Mouse (Mus musculus) frontal cortex, postnatal 25 days (tissue): Measurements from ENCODE around the gene Slc2a1.
A peak's percentile ranks its signal among the peaks of the same experiment; 100 is the strongest.

Experiments used
- DNase-seq, 2 experiments: peaks; one replicate each; pipeline ENCODE4 v3.0.0; 2022; ENCODE audit warnings: low spot score in 2 of 2

Gene Slc2a1

DNA sequence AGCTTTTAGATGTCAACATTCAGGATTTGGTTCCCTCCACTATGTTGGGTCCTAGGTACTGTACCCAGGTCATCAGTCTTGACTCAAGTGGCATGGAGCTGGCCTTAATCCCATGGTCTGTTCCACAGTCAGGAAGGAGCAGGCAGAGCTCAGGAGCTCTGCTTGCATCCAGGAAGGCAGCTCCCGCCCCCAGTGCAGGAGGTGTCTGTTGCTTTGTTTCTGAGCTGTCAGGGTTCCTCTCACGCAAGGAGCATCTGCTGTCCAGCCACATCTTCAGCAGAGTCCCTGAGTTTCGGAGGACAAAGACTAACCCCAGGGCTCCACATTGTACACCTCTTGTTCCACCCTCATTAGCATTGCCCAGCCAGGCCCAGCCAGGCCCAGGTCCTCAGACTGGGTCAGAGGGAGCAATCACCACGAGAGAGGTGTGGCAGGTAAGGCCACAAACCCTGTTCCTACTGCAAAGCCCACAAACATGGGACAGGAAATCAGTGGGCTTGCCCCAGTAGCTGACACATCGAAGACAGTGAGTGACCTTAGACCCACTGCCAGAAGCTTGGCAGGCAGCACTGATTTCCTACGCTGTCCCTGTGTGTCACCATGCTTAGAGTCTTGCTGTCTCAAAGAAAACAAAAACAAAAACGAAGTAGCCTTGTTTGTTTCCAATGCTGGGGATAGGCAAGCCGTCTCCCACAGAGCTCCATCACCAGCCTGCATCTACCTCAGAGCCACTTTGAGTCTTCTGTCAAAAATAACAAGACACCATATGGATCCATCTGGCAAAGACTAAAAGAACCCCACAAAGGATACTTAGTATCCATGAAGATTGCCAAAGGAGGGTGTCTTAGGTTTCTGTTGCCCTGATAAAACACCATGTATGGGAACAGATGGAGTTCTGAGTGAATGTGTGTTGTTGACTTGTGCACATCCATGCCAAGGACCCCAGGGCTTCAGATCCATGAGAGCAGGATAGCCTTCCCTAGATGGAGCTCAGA is 10.0 kb upstream of the Slc2a1 start:
- DNase-seq, result no peak

DNA sequence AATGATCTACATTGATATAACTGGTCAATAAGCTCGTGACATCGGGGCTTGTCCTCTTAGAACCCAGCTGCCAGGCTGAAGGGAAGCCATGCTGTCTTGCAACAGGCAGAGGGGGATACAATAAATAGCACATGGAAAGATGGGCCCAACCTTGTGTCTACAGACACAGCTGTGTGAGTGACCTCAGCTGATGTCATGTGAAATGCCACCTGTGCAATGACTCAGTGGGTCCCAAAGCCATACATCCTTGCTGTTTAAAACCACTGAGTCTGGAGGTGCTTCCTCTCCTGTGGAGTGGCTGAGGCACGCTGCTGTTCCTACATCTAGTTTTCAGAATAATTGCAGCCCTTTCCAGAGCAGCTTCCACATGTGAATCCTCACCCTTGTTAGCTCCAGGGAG is 7.1 kb upstream of the Slc2a1 start:
- no peak for DNase-seq

DNA sequence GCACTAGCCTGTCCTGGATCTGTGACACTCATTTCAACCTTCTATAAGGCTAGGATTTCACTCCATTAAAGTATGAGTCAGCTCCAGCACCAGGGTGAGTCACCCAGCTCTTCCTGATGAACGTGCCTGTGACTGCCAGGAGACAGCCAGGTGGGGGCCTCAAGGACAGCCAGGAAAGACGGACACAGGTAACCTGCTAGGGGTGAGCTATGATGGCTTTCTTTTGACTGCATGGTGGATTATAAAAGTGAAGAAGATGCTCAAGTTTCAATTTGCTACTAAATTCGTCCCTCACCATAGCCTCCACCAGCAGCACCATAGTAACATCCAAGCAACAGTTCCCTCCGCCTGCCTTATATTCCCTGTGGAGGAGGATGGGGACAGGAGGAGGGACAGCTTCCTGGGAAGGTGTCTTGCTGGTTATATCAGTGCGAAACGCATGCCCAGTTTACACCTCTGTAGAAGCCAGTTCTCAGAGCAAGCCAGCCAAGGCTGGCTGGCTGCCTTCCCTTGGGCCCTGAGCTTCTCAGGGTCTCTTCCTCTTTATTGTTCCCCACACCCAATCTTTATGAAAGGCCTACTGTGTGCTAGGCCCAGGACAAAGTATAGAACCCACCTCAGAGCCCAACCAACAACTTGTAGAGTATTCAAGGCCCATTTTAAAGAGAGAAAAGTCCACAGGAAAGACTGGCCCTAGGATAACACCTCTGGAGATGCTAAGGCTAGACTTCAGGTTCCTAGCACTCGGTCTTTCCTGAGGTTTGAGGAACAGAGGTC is 6.0 kb upstream of the Slc2a1 start:
- DNase-seq, result no peak

DNA sequence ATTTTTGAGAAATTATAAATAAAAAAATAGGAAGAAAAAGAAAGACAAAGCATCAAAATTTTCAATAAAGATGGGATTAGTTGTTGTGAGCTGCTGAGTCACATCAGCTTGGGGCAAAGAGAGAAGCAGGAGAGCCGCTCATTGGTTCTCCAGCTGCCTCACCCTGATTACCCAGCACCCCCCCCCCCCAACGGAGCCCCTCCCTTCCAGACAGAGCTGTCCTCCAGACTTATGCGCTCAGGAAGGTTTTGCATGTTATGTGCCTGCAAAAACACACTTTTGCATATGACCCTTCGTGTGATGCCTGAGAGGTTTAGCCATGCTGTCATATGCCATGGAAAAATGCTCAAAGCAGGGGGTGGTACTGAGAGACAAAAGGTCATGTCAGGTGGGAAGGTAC is 3.7 kb upstream of the Slc2a1 start:
- DNase-seq, result no peak

DNA sequence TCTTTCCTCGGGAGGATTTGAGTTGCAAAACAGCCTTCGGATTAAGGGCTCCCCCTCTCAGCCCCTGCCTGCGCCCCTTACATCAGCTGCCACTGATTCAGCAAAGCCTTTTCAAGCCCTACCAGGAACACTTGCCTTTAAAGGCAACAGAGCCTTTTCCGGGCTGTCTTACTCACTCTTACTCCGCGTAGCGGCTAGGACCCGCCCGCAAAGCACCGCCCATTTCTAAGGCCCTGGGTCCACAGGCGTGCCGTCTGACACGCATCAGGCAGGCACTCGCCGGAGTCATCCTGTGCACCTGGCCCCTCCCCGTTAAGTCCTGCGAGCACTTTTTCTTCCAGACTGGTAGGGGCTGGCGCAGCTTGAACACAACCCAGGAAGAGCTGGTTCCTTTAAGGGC is 2.8 kb upstream of the Slc2a1 start:
- peak; percentile 33 to 56 for DNase-seq

DNA sequence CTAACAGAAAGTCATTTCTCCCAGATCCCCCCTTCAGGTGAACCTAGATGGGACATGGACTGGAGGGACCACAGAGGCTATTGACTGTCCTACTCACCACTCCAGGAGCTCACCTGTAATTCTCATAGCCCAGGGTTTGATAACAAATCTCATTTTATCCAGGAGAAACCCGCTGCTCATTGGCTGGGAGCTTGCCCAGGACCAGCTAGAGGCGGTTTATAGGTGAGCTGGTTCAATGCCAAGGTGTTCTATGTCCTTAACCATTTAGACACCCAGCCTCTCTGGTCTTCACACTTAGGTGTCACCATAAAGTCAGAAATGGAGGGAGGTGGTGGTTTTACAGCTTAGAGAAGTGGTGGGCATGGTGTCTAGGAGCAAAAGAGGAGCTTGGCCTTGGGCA is 644 bp upstream of the Slc2a1 start:
- no peak for DNase-seq

DNA sequence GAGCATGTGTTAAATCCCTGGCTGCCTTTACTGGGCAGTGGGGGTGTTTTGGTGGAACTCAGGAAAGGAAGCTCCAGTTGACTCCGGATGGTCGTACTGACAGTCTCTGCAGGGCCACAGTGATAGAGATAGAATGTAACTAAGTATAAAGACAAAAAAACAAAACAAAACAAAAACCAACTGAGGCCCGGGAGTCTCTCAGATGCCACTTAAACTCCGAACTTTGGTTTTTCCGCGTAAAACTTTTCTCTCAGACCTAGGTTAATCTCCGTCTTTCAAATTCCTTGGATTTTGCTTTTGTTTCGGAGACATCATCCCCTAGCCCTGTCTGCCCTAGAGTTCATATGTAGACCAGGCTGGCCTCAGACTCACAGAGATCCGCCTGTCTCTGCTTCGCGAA is 1.1 kb downstream of the Slc2a1 start:
- DNase-seq, result no peak

DNA sequence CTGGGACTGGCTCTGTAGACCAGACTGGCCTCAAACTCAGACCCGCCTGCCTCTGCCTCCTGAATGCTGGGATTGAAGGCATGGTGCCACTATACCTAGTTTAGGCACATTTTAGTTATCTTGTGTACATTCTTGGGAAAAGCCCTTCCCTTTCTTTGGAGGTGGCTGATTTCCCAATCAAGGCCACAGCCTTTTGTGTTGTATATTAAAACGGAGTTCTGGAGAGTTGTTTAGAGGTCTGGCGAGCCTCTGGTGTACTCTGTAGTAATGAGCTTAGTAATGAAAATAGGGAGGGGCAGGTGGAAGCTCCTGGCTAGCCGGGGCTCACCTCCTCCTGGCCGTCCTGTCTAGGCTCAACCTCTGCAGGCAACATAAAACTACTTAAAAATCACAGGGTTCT is 2.0 kb downstream of the Slc2a1 start:
- DNase-seq, result no peak

DNA sequence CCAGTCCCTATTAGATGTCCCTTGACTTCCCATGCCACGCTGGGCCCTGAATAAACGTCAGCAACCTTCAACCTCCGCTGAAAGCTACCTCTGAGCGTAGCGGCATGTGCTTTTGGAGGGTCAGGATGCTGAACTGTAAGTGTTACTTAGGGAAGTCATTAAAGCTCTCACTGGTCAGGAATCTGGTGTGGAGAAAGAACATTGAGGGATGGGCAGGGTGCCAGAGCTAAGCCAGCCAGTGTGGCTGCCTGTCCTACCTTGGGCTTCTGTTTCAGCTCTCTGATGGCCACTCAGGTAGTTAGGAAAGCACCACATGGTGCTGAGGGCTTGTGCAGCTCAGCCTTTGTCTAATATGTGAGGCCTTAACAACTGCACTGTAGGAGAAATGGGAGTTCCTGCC is 2.9 kb downstream of the Slc2a1 start:
- no peak for DNase-seq

DNA sequence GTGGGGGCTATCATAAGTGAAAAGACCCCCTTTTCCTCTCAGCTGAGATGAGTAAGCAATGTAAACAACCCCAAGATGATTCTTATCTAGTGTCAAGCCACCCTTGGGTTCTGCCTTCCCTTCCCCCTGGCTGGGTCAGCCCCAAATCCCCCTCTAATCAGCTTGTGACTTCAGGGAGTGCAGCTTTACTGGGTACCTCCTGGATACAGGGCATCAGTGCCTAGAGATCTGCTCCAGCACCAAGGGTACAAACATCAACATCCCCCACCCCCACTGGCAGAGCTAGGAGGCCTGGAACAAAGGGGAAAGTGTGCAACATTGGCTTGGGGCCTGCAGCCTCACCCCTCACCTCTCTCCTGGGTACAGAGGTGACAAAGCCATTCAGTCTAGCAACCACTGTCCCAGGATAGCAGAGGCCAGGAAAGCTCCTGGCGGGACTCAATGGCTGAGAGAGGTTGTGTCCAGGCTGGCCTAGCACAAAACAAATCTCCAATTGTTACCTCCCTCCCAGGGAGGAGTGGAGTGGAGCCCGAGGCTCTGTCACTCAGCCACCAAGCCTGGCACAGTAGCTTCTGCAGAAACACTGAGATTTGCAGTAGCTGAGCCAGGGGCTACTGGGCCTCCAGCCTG is 3.9 kb downstream of the Slc2a1 start:
- no peak for DNase-seq

DNA sequence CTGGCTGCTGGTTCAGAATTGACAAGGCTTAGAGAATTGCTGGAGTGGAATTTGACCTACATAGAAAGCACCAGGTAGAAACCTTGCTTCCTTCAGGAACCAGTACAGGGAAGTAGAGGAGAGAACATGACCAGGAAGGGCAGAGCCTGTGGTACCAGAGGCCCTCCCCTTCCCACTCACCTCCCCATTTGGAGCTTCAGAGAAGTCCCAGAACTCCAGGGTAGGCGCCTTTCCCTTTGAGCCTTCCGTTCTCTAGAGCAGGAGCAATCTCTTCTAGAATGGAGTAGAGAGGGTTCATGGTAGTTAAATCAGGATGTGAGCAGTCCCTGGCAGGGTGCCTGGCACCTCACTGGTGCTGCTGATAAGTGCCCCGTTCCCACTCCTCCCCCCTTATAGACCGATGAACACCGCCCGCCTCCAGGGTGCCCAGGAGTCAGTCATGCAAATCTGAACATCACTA is 7.1 kb downstream of the Slc2a1 start:
- no peak for DNase-seq

DNA sequence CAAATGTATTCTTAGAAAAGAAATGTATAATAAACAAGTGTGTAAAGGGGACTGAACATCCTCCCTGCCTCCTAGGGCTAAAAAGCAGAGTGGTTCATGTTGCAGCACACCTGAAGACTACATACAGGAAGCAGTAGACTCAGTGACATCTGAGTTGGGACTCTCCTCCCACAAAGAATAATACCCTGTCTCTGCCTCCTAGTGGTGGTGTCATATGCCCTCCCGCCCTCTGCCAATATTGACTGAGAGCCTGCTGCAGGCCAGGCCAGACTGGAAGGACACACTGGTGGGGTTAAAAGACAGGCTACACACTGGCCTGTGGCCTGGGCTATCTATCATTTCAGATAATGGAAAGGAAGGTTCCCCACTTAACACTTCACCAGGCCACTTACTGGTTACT is 7.8 kb downstream of the Slc2a1 start:
- no peak for DNase-seq

DNA sequence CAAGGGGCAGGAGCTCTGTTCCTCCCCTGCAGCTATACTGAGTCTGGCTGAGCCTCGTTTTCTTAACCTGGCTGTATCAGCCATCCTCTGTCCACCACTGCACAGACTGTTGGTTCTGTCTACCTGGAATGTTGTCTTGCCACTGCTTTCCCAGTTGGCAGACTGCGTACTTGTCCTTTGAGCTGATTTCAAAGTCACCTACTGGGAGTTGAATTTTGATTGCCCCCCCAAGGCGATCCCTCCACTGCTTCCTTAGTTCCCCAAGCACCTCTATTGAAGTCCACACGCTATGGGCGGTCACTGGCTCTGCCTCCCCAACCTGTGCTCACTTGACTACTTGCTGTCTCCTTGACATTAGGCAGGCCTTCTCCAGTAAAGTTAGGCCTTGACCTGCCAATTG is 9.1 kb downstream of the Slc2a1 start:
- no peak for DNase-seq

DNA sequence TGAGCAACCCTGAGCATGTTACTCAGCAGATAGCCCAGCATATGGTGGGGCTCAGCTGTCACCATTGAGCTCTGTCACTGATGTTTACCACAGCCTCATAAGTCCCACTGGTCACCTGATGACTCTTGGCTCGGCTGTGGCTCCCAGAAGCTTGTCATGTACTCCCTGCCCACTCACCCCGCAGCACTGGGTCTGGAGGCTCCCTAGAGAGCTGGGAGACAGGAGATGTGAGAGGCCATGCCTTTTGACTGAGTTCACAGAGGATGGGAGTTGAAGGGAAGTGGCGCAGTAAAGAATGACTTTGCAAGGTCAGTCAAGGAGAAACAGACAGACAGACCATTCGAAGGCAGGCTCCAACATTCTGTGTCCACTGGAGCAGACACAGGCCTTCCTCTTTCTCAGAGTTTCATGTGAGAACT is 10.2 kb downstream of the Slc2a1 start:
- DNase-seq, result no peak

DNA sequence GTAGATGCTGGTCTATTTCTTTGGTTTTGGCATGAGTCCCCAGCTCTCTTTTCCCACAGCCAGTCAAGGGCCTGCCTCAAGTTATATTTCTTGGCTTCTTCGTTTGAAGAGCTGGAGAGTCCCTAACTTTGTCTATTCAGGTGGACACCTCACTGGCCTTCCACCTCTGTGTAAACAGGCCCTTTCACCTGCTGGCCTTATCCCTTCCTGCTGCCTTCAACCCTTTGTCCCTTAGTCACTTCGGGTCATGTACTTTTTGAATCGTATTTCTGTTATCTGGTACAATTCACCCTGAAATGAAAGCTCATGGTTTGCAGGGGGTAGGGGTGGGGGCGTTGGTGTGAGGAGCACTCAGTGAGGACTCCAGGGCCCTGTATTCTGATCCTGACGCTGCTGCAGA is 10.8 kb downstream of the Slc2a1 start:
- DNase-seq, result no peak

DNA sequence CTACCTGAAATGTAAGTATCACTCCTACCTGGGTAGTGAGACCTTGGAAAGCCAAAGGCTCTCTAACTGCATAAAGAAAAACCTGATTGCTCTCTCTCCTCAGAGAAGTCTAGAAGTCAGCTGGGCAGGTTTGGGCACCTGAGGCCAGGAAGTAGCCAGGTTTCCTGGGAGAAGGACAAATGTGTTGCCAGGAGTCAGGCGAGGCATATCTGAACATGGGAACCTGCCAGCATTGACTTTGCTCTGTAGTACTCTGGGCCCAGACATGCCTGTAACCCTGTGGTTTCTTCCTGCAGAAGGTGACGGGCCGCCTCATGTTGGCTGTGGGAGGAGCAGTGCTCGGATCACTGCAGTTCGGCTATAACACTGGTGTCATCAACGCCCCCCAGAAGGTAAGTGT is 11.6 kb downstream of the Slc2a1 start:
- no peak for DNase-seq

DNA sequence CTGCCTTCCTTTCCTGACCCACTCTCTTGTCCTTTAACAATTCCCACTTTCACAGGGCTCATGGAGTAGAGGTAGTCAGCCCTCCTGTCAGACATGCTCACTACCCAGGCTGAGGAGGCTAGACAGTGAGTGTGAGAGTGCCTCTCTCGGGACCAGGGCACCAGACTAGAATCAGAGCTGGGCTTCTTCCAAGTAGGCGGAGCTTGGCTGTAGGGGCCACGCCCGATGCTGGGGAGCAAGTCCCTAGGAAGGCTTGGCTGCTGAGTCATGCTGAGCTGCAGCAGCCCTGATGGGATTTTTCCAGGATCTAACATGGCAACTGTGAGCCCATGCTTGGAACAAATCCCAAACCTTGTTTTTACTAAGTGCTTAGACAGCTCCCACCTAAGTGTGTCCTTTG is 12.7 kb downstream of the Slc2a1 start:
- peak in 1 of 2 experiments; percentile 41 for DNase-seq

DNA sequence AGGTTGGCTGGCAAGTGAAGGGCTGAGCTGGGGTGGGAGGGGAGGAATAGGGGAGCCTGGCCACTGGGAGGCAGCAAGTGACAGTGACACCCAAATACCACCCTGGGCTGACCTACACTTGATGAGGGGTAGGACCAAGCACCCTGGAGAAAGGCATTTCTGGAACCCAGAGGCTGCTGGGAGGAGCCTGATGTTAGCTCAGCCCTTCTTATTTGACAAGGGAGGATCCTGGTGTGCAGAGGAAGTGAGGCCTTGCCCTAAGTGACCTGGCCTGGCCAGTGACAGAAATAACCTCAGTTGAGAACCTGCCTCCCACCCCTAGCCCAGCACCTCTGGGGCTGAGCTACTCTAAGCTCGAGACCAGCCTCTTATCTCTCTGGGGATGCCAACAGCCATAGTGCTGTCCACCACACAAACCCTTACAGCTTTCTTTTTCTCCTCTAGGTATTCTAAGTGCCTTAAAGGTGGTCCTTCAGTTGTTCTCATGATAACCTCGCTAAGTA is 16.3 kb downstream of the Slc2a1 start:
- no peak for DNase-seq

DNA sequence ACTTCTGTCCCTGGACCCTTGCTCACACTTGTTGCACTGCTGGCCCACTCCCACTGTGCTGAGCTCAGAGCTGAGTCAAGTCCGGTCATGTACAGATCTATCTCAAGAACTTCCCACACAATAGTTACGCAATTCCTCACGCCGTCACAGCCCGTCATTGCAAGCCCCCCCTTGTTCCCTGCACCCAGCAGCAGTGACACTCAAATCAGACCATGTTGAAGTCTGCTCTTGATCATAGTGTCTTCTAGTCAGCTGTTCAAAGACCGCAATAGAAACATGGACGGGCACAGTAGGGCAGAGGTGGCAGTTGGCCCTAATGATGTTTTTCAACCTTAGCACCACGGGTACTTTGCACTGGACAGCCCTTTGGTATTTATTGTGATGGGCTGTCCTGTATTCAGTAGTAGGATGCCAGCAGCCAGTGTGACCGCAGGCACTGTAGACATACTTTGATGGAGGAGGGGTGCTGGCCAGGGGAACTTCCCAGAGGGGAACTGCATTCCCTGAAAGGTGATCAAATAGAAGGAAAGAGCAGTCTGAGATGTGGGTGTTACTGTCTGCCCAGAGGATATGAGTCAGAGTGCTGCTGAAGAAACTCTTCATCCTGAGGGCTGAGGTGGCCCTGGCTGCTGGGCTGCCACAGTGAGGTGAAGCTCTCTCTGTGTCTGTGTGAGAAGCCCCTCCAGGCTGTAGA is 17.2 kb downstream of the Slc2a1 start:
- no peak for DNase-seq

DNA sequence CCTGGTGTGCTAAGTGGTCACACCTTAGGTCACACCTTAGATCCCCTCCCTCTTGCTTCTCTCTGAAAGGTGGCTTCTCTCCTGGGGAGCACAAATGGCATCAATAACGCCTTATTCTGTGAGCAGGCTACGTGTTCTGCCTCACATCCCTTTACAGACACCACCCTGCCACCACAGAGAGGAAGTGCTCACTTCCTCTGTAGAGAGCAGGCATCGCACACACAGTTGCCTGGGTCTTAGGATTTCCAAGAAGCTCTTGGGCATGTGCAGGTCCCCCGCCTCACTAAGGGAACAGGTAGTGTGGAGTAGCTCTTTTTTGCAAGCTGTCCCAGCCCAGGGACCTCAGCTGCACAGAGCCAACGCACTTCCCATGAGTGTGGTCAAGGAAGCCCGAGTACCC is 18.7 kb downstream of the Slc2a1 start:
- DNase-seq, result no peak

DNA sequence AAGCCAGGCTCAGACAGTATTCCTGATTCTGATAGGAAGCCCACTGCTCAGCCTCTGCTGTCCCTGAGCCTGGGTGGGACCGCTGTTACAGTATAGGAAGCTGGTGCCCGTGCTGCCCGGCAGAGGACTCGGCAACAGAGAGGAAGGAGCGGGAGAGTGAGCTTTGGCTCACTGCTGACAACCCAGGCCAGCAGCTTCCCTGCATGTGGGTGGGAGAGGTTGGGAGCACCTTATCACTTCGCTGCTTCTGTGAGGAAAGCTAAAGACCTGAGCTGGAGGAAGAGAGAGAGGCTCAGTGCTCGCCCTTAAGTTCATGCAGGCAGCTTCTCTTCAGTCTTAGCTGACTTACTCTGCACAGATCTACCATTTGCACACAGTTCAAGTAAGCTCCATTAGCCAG is 20.0 kb downstream of the Slc2a1 start:
- DNase-seq, result no peak

DNA sequence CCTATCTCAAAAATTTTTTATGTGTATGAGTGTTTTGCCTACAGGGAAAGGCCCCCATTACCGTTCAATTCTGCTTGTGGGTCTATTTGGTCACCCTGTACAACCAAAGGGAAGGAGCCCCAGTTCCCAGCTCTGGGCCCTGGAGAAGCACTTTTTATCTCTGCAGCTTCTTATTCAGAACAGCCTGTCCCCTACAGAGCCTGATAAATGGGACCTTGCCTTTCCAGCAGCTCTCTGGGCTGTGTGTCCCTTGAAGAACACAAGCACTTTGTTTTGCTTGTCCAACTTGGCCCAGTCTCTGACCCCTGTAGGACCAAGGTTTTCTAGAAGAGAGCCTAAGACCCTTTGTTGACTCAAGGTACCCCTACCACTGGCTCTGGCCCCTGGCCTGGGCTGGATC is 20.6 kb downstream of the Slc2a1 start:
- DNase-seq, result no peak
